Mouse (Mus musculus) forebrain, embryonic 12.5 days (tissue): ENCODE data around the gene Dok7. TPM values are rescaled to one million over a fixed set of nuclear protein-coding genes. Genes with fewer than 3 reads are reported as not detected.
A peak's percentile ranks its signal among the peaks of the same experiment; 100 is the strongest.

Experiments
- ATAC-seq: fragments of 200-750 bp; cut with Nextera tagmentation; 2 replicates; pipeline ENCODE4 v1.8.0; 2017; ENCODE audit warnings: moderate TSS enrichment; ENCODE audit not compliant: low FRiP score
- H3K27ac ChIP-seq: fragments of 300-500 bp; sonication (generic); 2 replicates; pipeline ENCODE4 v1.5.1; 2016; ENCODE audit warnings: mild to moderate bottlenecking
- H3K27me3 ChIP-seq: fragments of 300-500 bp; sonication (generic); 2 replicates; pipeline ENCODE4 v1.6.1; 2016; ENCODE audit warnings: mild to moderate bottlenecking
- H3K36me3 ChIP-seq: fragments of 300-500 bp; sonication (generic); replicated peaks from 2 replicates; pipeline ENCODE4 v1.6.1; 2016; ENCODE audit warnings: mild to moderate bottlenecking
- H3K4me1 ChIP-seq: fragments of 300-500 bp; sonication (generic); 2 replicates; pipeline ENCODE4 v1.6.1; 2016
- H3K4me2 ChIP-seq: fragments of 300-500 bp; sonication (generic); 2 replicates; pipeline ENCODE4 v1.6.1; 2016; ENCODE audit warnings: mild to moderate bottlenecking, moderate library complexity
- H3K4me3 ChIP-seq: fragments of 300-500 bp; sonication (generic); replicated peaks from 2 replicates; pipeline ENCODE4 v1.5.1; 2016; ENCODE audit warnings: mild to moderate bottlenecking
- H3K9ac ChIP-seq: fragments of 300-500 bp; sonication (generic); 2 replicates; pipeline ENCODE4 v1.6.1; 2016; ENCODE audit warnings: mild to moderate bottlenecking
- H3K9me3 ChIP-seq: fragments of 300-500 bp; sonication (generic); 2 replicates; pipeline ENCODE4 v1.6.1; 2016
- WGBS: fragments of 180-500 bp; shearing (Covaris S2); methylation state at CpG from one replicate; pipeline ENCODE4 v1.1.7; 2016; 5-methylcytosine and 5-hydroxymethylcytosine counted together
- polyA plus RNA-seq: library from polyadenylated mRNA; unstranded; fragments of >200 nt; fragmentation: Nextera tagmentation; extraction: Ambion mirVana; gene quantifications from 2 replicates; pipeline ENCODE4 v1.2.1, GENCODE M21; 2016

Dok7 gene
- polyA plus RNA-seq, 1 experiment from 2014 or later, result 0.61 TPM

- Histone ChIP-seq H3K36me3 (no peaks in the 10 kb centered on the region), H3K9me3 (no peaks in the 10 kb centered on the region), H3K27ac (no peak overlapping the region), H3K9ac (no peak overlapping the region), H3K4me2 (no peak overlapping the region), H3K4me1 (peaks cover 8% of the 10 kb centered on the region), H3K27me3 (no peaks in the 10 kb centered on the region), H3K4me3 (no peak overlapping the region)
- 89% methylated on average over 2 of the region's 2 CpGs for WGBS
- ATAC-seq, result no peak
Observed at GRCm38 (mm10) chr5:35069841-35070240, 13.3 kb downstream of the Dok7 start.

GRCm38 (mm10) chr5:35070314-35070713, 13.7 kb downstream of the Dok7 start:
- WGBS, result 85% methylated on average over 8 of the region's 8 CpGs
- no peak overlapping the region for H3K27ac ChIP-seq
- no peak for ATAC-seq

GRCm38 (mm10) chr5:35070953-35071352, 14.4 kb downstream of the Dok7 start:
- H3K27ac ChIP-seq, result peak overlapping the region; percentile 5; the same call in 1 of the 2 replicates
- WGBS, result 69% methylated on average over 7 of the region's 7 CpGs
- 0 out of 2 replicates have a peak, but pooled peaks have one; percentile 17 for ATAC-seq

More at GRCm38 (mm10) chr5:35070314-35070713, 13.7 kb downstream of the Dok7 start:
- H3K36me3 ChIP-seq, result no peaks in the 10 kb centered on the region
- H3K4me3 ChIP-seq, result no peak overlapping the region
- H3K4me2 ChIP-seq, result no peak overlapping the region
- no peaks in the 10 kb centered on the region for H3K27me3 ChIP-seq
- no peak overlapping the region for H3K9ac ChIP-seq
- peaks cover 8% of the 10 kb centered on the region for H3K4me1 ChIP-seq
- H3K9me3 ChIP-seq, result no peaks in the 10 kb centered on the region

GRCm38 (mm10) chr5:35071855-35072254, 15.3 kb downstream of the Dok7 start:
- no peaks in the 10 kb centered on the region for H3K36me3 ChIP-seq
- H3K27me3 ChIP-seq, result no peaks in the 10 kb centered on the region
- H3K4me1 ChIP-seq, result peaks cover 8% of the 10 kb centered on the region
- no peak overlapping the region for H3K9ac ChIP-seq
- H3K4me2 ChIP-seq, result no peak overlapping the region
- WGBS, result 88% methylated on average over 6 of the region's 6 CpGs
- H3K9me3 ChIP-seq, result no peaks in the 10 kb centered on the region
- no peak overlapping the region for H3K4me3 ChIP-seq
- ATAC-seq, result no peak
- no peak overlapping the region for H3K27ac ChIP-seq

More at GRCm38 (mm10) chr5:35070953-35071352, 14.4 kb downstream of the Dok7 start:
- no peak overlapping the region for H3K4me3 ChIP-seq
- no peak overlapping the region for H3K4me2 ChIP-seq
- H3K9me3 ChIP-seq, result no peaks in the 10 kb centered on the region
- peaks cover 8% of the 10 kb centered on the region for H3K4me1 ChIP-seq
- H3K9ac ChIP-seq, result no peak overlapping the region
- H3K36me3 ChIP-seq, result no peaks in the 10 kb centered on the region
- no peaks in the 10 kb centered on the region for H3K27me3 ChIP-seq

- no peak overlapping the region for H3K4me3 ChIP-seq
- no peaks in the 10 kb centered on the region for H3K9me3 ChIP-seq
- ATAC-seq, result no peak
- peaks cover 8% of the 10 kb centered on the region for H3K4me1 ChIP-seq
- no peaks in the 10 kb centered on the region for H3K36me3 ChIP-seq
- H3K27me3 ChIP-seq, result peaks cover 2% of the 10 kb centered on the region
- H3K4me2 ChIP-seq, result no peak overlapping the region
- H3K27ac ChIP-seq, result no peak overlapping the region
- no peak overlapping the region for H3K9ac ChIP-seq
- 82% methylated on average over 11 of the region's 11 CpGs for WGBS
Observed at GRCm38 (mm10) chr5:35073235-35073634, 16.7 kb downstream of the Dok7 start.

GRCm38 (mm10) chr5:35073992-35074391, 17.4 kb downstream of the Dok7 start:
- no peak overlapping the region for H3K27ac ChIP-seq
- no peak overlapping the region for H3K4me2 ChIP-seq
- no peak for ATAC-seq
- no peak overlapping the region for H3K9ac ChIP-seq
- no peak overlapping the region for H3K4me3 ChIP-seq
- 76% methylated on average over 9 of the region's 9 CpGs for WGBS
- H3K4me1 ChIP-seq, result peaks cover 9% of the 10 kb centered on the region
- no peaks in the 10 kb centered on the region for H3K36me3 ChIP-seq
- no peaks in the 10 kb centered on the region for H3K9me3 ChIP-seq
- peaks cover 10% of the 10 kb centered on the region for H3K27me3 ChIP-seq

GRCm38 (mm10) chr5:35076369-35076768, 19.8 kb downstream of the Dok7 start:
- Histone ChIP-seq H3K9ac (no peak overlapping the region), H3K27me3 (peaks cover 26% of the 10 kb centered on the region), H3K27ac (no peak overlapping the region), H3K36me3 (no peaks in the 10 kb centered on the region), H3K4me3 (no peak overlapping the region), H3K4me1 (peaks cover 10% of the 10 kb centered on the region), H3K4me2 (no peak overlapping the region), H3K9me3 (no peaks in the 10 kb centered on the region)
- no peak for ATAC-seq
- 86% methylated on average over 1 of the region's 1 CpGs for WGBS

GRCm38 (mm10) chr5:35079101-35079500, 22.5 kb downstream of the Dok7 start:
- H3K4me2 ChIP-seq, result no peak overlapping the region; the same call in 1 of the 2 replicates
- peaks cover 26% of the 10 kb centered on the region for H3K27me3 ChIP-seq
- no peak for ATAC-seq
- no peak overlapping the region for H3K27ac ChIP-seq
- H3K9ac ChIP-seq, result no peak overlapping the region
- H3K36me3 ChIP-seq, result no peaks in the 10 kb centered on the region
- H3K4me1 ChIP-seq, result peaks cover 9% of the 10 kb centered on the region; the same call in 1 of the 2 replicates
- H3K4me3 ChIP-seq, result no peak overlapping the region
- no peaks in the 10 kb centered on the region for H3K9me3 ChIP-seq
- 20% methylated on average over 18 of the region's 18 CpGs for WGBS

GRCm38 (mm10) chr5:35084913-35085312, 28.3 kb downstream of the Dok7 start:
- H3K9ac ChIP-seq, result no peak overlapping the region
- H3K27ac ChIP-seq, result no peak overlapping the region
- no peaks in the 10 kb centered on the region for H3K9me3 ChIP-seq
- WGBS, result 72% methylated on average over 3 of the region's 3 CpGs
- no peak overlapping the region for H3K4me2 ChIP-seq
- peaks cover 10% of the 10 kb centered on the region for H3K27me3 ChIP-seq
- H3K4me3 ChIP-seq, result no peak overlapping the region
- no peaks in the 10 kb centered on the region; the same call in 1 of the 2 replicates for H3K4me1 ChIP-seq
- ATAC-seq, result no peak
- no peaks in the 10 kb centered on the region for H3K36me3 ChIP-seq

GRCm38 (mm10) chr5:35088785-35089613, 32.4 kb downstream of the Dok7 start:
- H3K36me3 ChIP-seq, result peaks cover 33% of the 10 kb centered on the region
- H3K4me1 ChIP-seq, result no peaks in the 10 kb centered on the region
- H3K4me3 ChIP-seq, result no peak overlapping the region
- H3K9me3 ChIP-seq, result no peaks in the 10 kb centered on the region
- H3K27ac ChIP-seq, result no peak overlapping the region
- no peak for ATAC-seq
- no peak overlapping the region for H3K4me2 ChIP-seq
- H3K9ac ChIP-seq, result no peak overlapping the region
- WGBS, result 68% methylated on average over 9 of the region's 9 CpGs
- H3K27me3 ChIP-seq, result peaks cover 3% of the 10 kb centered on the region; the same call in 1 of the 2 replicates

GRCm38 (mm10) chr5:35089614-35089963, 33.0 kb downstream of the Dok7 start:
- ATAC-seq, result no peak

GRCm38 (mm10) chr5:35091636-35092035, 35.1 kb downstream of the Dok7 start:
- no peaks in the 10 kb centered on the region for H3K4me1 ChIP-seq
- H3K27me3 ChIP-seq, result peaks cover 2% of the 10 kb centered on the region; the same call in 1 of the 2 replicates
- no peak overlapping the region for H3K9ac ChIP-seq
- no peaks in the 10 kb centered on the region for H3K9me3 ChIP-seq
- WGBS, result 93% methylated on average over 3 of the region's 3 CpGs
- H3K36me3 ChIP-seq, result peaks cover 58% of the 10 kb centered on the region
- H3K4me2 ChIP-seq, result no peak overlapping the region
- H3K4me3 ChIP-seq, result no peak overlapping the region
- no peak overlapping the region for H3K27ac ChIP-seq
- no peak for ATAC-seq

More at GRCm38 (mm10) chr5:35089614-35089963, 33.0 kb downstream of the Dok7 start:
- Histone ChIP-seq H3K27ac (no peak overlapping the region), H3K9ac (no peak overlapping the region), H3K27me3 (peaks cover 3% of the 10 kb centered on the region; the same call in 1 of the 2 replicates), H3K4me3 (no peak overlapping the region), H3K36me3 (peaks cover 38% of the 10 kb centered on the region), H3K9me3 (no peaks in the 10 kb centered on the region), H3K4me2 (no peak overlapping the region), H3K4me1 (no peaks in the 10 kb centered on the region)
- WGBS, result 80% methylated on average over 5 of the region's 5 CpGs

GRCm38 (mm10) chr5:35103086-35103485, 46.5 kb downstream of the Dok7 start:
- H3K4me3 ChIP-seq, result no peak overlapping the region
- H3K27me3 ChIP-seq, result no peaks in the 10 kb centered on the region
- no peak overlapping the region for H3K4me2 ChIP-seq
- H3K9me3 ChIP-seq, result no peaks in the 10 kb centered on the region
- no peak overlapping the region for H3K27ac ChIP-seq
- H3K9ac ChIP-seq, result no peak overlapping the region
- 89% methylated on average over 8 of the region's 8 CpGs for WGBS
- H3K4me1 ChIP-seq, result peaks cover 26% of the 10 kb centered on the region
- ATAC-seq, result no peak
- peaks cover 45% of the 10 kb centered on the region for H3K36me3 ChIP-seq
